Mouse (Mus musculus) spleen, adult 12 weeks (tissue): Measurements from ENCODE around the gene 4932438A13Rik.

ENCODE experiments used
- DNase-seq: peaks from one replicate; pipeline ENCODE4 v3.0.0; 2022; ENCODE audit warnings: low spot score

Gene 4932438A13Rik

GRCm38 (mm10) chr3:36918322-36918721, 55.4 kb downstream of the 4932438A13Rik start:
- DNase-seq = no peak

- no peak for DNase-seq
These were observed 78.7 kb downstream of the 4932438A13Rik start for GRCm38 (mm10) chr3:36941572-36941971.

GRCm38 (mm10) chr3:36942108-36942507, 79.2 kb downstream of the 4932438A13Rik start:
- DNase-seq = no peak

- DNase-seq = no peak
These were observed 80.8 kb downstream of the 4932438A13Rik start for GRCm38 (mm10) chr3:36943706-36944105.

GRCm38 (mm10) chr3:37037979-37038378, 175.1 kb downstream of the 4932438A13Rik start:
- DNase-seq = no peak

- DNase-seq = no peak
These were observed 176.9 kb downstream of the 4932438A13Rik start for GRCm38 (mm10) chr3:37039811-37040210.

GRCm38 (mm10) chr3:37051491-37051890, 188.6 kb downstream of the 4932438A13Rik start:
- DNase-seq = no peak

- DNase-seq = no peak
These were observed 200.5 kb downstream of the 4932438A13Rik start, which contains the start of gene Adad1 for GRCm38 (mm10) chr3:37063406-37063805. Gene Adad1, plus strand, starts transcription at chr3:37063527.

- DNase-seq = no peak
These were observed 210.3 kb downstream of the 4932438A13Rik start for GRCm38 (mm10) chr3:37073211-37073610.

GRCm38 (mm10) chr3:37084860-37085259, 222.0 kb downstream of the 4932438A13Rik start:
- DNase-seq = no peak

- no peak for DNase-seq
These were observed 227.8 kb downstream of the 4932438A13Rik start for GRCm38 (mm10) chr3:37090721-37091120.
